Comparison of ENCODE assay signal across 10 mouse cellular contexts in the genomic region with DNA sequence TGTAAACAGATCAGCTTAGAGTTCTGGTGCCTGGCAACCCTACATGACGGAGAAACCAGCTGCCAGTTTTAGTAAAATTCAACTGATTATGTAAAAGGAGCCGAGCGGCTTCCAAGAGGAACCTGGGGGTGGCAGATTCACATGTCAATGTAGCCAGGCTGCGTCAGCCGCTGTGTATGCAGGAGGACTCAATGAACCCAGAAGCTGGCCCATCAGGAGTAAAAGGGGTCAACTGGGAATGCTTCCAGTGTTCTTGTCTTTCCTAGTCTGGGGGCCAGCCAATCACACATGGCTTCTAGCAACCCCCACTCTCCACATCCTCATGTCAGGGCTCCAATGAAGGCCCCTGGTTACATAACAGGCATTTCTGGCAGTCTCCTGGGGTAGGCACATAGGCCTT. TPM values are rescaled to one million over a fixed set of nuclear protein-coding genes. Genes with fewer than 3 reads are reported as not detected.
DNase-seq lines count a peak whose midpoint lies in the region; ATAC-seq lines count a peak whose summit lies in the region.
"Had no signal": no experiment of that assay in that cellular context is flagged by ENCODE, and none has a peak within 500 bp of the region (broad histone marks: within the 10 kb centered on the region; RNA-seq: fewer than 3 reads in every experiment).

No protein-coding gene starts in this region.

- H3K9me3 ChIP-seq in limb, embryonic 12.5 days, result no peaks in the 10 kb centered on the region
- no peaks in the 10 kb centered on the region for H3K9me3 ChIP-seq in limb, embryonic 10.5 days (replicated peaks)
- H3K9me3 ChIP-seq: embryonic facial prominence, embryonic 10.5 days had no signal

- 82% methylated on average over 5 of the region's 5 CpGs for WGBS in limb, embryonic 12.5 days
- 84% methylated on average over 5 of the region's 5 CpGs for WGBS in limb, embryonic 10.5 days

- H3K27me3 ChIP-seq in limb, embryonic 12.5 days, result no peaks in the 10 kb centered on the region
- H3K27me3 ChIP-seq in limb, embryonic 10.5 days (ENCODE audit: low read depth, poor library complexity, severe bottlenecking), result no peaks in the 10 kb centered on the region

- no peak overlapping the region for H3K27ac ChIP-seq in limb, embryonic 12.5 days
- no peak overlapping the region for H3K27ac ChIP-seq in limb, embryonic 10.5 days
- H3K27ac ChIP-seq: embryonic facial prominence, embryonic 10.5 days had no signal

- H3K4me2 ChIP-seq in limb, embryonic 12.5 days, result no peak overlapping the region

- peaks cover 75% of the 10 kb centered on the region for H3K36me3 ChIP-seq in limb, embryonic 12.5 days
- H3K36me3 ChIP-seq in limb, embryonic 10.5 days, result peaks cover 83% of the 10 kb centered on the region

- peaks cover under 1% of the 10 kb centered on the region; the same call in 1 of the 2 replicates for H3K4me1 ChIP-seq in limb, embryonic 12.5 days (replicated peaks)
- H3K4me1 ChIP-seq in limb, embryonic 10.5 days, result peaks cover 2% of the 10 kb centered on the region

- DNase-seq in cerebellum, postnatal 10 days, result no peak
- DNase-seq in limb, embryonic 10.5 days (ENCODE audit: low spot score), result no peak
- DNase-seq in layer of hippocampus, adult 9-10 months (ENCODE audit: low spot score), result peak; percentile 69
- peak; percentile 74 to 86 for DNase-seq in right cerebral cortex, postnatal 36 days (ENCODE audit: low spot score in 2 of 2)
- DNase-seq in adipocyte (ENCODE audit: low spot score), result no peak
- no peak for DNase-seq in thymus, postnatal 10 days (ENCODE audit: low spot score in 2 of 2)

- no peak overlapping the region for H3K4me3 ChIP-seq in limb, embryonic 12.5 days (replicated peaks)
- H3K4me3 ChIP-seq in limb, embryonic 10.5 days, result no peak overlapping the region
- H3K4me3 ChIP-seq: embryonic facial prominence, embryonic 10.5 days; myocyte had no signal

- ATAC-seq in cerebellum, adult (ENCODE audit: insufficient number of reproducible peaks, low FRiP score, low TSS enrichment), result 0 out of 2 replicates have a peak, but pooled peaks have one; percentile 26
- no peak for ATAC-seq in limb, embryonic 12.5 days (ENCODE audit: insufficient number of reproducible peaks, insufficient read depth, low FRiP score, low TSS enrichment, low read depth)

- 0 out of 2 replicates have a peak overlapping the region, but pooled peaks have one; percentile 37 for H3K9ac ChIP-seq in limb, embryonic 12.5 days (replicated peaks)

RNA-seq across cellular contexts. Expression of a gene that starts 6.3 kb away (rescaled TPM):
- 344 and 355 TPM in 2 replicates for polyA plus RNA-seq in limb, embryonic 12.5 days (2016; fragmentation: Nextera tagmentation; extraction: Ambion mirVana)
- 357 and 376 TPM in 2 replicates for polyA plus RNA-seq in limb, embryonic 10.5 days (2016; fragmentation: Nextera tagmentation; extraction: Ambion mirVana)

RNA-seq across cellular contexts. Expression of a gene that starts 9.4 kb away (rescaled TPM):
- polyA plus RNA-seq in limb, embryonic 12.5 days (2016; fragmentation: Nextera tagmentation; extraction: Ambion mirVana), result 74.9 and 75.7 TPM in 2 replicates
- polyA plus RNA-seq in limb, embryonic 10.5 days (2016; fragmentation: Nextera tagmentation; extraction: Ambion mirVana), result 73.6 and 77.1 TPM in 2 replicates

RNA-seq across cellular contexts. Expression of a gene that starts 17.0 kb away (rescaled TPM):
- 8.5 and 10.2 TPM in 2 replicates for polyA plus RNA-seq in limb, embryonic 12.5 days (2016; fragmentation: Nextera tagmentation; extraction: Ambion mirVana)
- 8.8 and 10.5 TPM in 2 replicates for polyA plus RNA-seq in limb, embryonic 10.5 days (2016; fragmentation: Nextera tagmentation; extraction: Ambion mirVana)

RNA-seq across cellular contexts. Expression of a gene that starts 26.8 kb away (rescaled TPM):
- 11.1 and 11.6 TPM in 2 replicates for polyA plus RNA-seq in limb, embryonic 12.5 days (2016; fragmentation: Nextera tagmentation; extraction: Ambion mirVana)
- polyA plus RNA-seq in limb, embryonic 10.5 days (2016; fragmentation: Nextera tagmentation; extraction: Ambion mirVana), result 7.9 and 11.4 TPM in 2 replicates

RNA-seq across cellular contexts. Expression of a gene that starts 28.7 kb away (rescaled TPM):
- 29.0 and 31.5 TPM in 2 replicates for polyA plus RNA-seq in limb, embryonic 12.5 days (2016; fragmentation: Nextera tagmentation; extraction: Ambion mirVana)
- polyA plus RNA-seq in limb, embryonic 10.5 days (2016; fragmentation: Nextera tagmentation; extraction: Ambion mirVana), result 24.3 and 24.5 TPM in 2 replicates

Comparison
In these comparisons a context has a peak if more than half of its experiments do, and no peak if none do; other contexts are left out.
1. DNase-seq: peak in layer of hippocampus, adult 9-10 months (single experiment) and right cerebral cortex, postnatal 36 days (2 of 2); none in cerebellum, postnatal 10 days (0 of 2), limb, embryonic 10.5 days (single experiment), adipocyte (single experiment) and thymus, postnatal 10 days (0 of 2).